Mouse (Mus musculus) liver, embryonic 13.5 days (tissue): ENCODE data around the gene Trip11. TPM values are rescaled to one million over a fixed set of nuclear protein-coding genes. Genes with fewer than 3 reads are reported as not detected.
A peak's percentile ranks its signal among the peaks of the same experiment; 100 is the strongest.

ENCODE experiments used
- ATAC-seq: fragments of 200-750 bp; cut with Nextera tagmentation; 2 replicates; pipeline ENCODE4 v1.8.0; 2017; ENCODE audit warnings: low read depth, mild to moderate bottlenecking, moderate number of reproducible peaks, moderate library complexity
- DNase-seq: peaks from one replicate; pipeline ENCODE4 v3.0.0; 2022
- H3K27ac ChIP-seq: fragments of 300-500 bp; sonication (generic); 2 replicates; pipeline ENCODE4 v1.5.1; 2015; ENCODE audit warnings: moderate library complexity, mild to moderate bottlenecking, inconsistent platforms
- H3K27me3 ChIP-seq: fragments of 300-500 bp; sonication (generic); 2 replicates; pipeline ENCODE4 v1.6.1; 2015; ENCODE audit warnings: mild to moderate bottlenecking, inconsistent platforms
- H3K36me3 ChIP-seq: fragments of 300-500 bp; sonication (generic); 2 replicates; pipeline ENCODE4 v1.6.1; 2015; ENCODE audit warnings: mild to moderate bottlenecking, inconsistent platforms
- H3K4me1 ChIP-seq: fragments of 300-500 bp; sonication (generic); replicated peaks from 2 replicates; pipeline ENCODE4 v1.6.1; 2015; ENCODE audit warnings: inconsistent platforms
- H3K4me2 ChIP-seq: fragments of 300-500 bp; sonication (generic); 2 replicates; pipeline ENCODE4 v1.6.1; 2015; ENCODE audit warnings: inconsistent platforms, mild to moderate bottlenecking, moderate library complexity
- H3K4me3 ChIP-seq: fragments of 300-500 bp; sonication (generic); replicated peaks from 2 replicates; pipeline ENCODE4 v1.5.1; 2015; ENCODE audit warnings: mild to moderate bottlenecking, inconsistent platforms
- H3K9ac ChIP-seq: fragments of 300-500 bp; sonication (generic); 2 replicates; pipeline ENCODE4 v1.6.1; 2015; ENCODE audit warnings: mild to moderate bottlenecking, inconsistent platforms
- H3K9me3 ChIP-seq: fragments of 300-500 bp; sonication (generic); replicated peaks from 2 replicates; pipeline ENCODE4 v1.6.1; 2016; ENCODE audit warnings: inconsistent platforms
- WGBS: fragments of 180-500 bp; shearing (Covaris S2); methylation state at CpG from one replicate; pipeline ENCODE4 v1.1.7; 2015; ENCODE audit not compliant: insufficient replicate concordance; 5-methylcytosine and 5-hydroxymethylcytosine counted together
- polyA plus RNA-seq: library from polyadenylated mRNA; unstranded; fragments of >200 nt; fragmentation: Nextera tagmentation; extraction: Ambion mirVana; gene quantifications from 2 replicates; pipeline ENCODE4 v1.2.1, GENCODE M21; 2015

Trip11 gene
- polyA plus RNA-seq, 1 experiment from 2014 or later, result 9.0 TPM

DNA sequence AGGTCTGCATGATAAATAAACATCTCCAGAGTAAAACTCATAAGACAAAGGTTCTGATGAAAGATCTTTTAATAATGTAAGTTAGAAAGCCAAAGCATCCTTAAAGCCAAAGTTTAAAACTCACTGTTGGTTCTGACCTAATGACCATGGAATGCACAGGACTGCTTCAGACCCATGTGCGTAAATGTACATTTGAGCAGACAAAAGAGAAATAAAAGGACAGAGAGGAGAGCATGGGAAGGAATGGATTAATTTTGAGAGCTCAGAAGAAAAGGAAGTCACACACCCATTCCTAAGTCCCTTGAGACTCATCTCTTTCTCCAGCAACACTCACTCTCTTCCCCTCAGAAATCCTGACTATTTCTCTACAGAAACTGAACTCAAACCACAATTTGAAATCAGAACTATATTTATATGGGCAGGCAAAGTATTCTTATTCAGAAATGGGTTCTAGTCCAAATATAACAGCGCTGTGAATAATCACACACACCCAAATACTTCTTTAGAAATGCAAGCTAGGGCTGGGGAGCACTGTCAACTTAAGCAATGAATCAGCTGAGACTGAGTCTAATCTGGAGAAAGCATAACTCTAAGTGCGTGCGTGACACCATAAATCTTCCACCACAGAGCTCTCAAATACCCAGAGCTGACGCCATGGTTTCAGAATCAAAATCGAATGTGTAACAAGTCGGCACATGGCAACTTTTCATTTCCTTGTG, 61.1 kb downstream of the Trip11 start:
- Histone ChIP-seq H3K36me3 (peaks cover 10% of the 10 kb centered on the region; the same call in 1 of the 2 replicates), H3K4me2 (no peak overlapping the region), H3K9ac (no peak overlapping the region), H3K4me1 (no peaks in the 10 kb centered on the region), H3K27ac (no peak overlapping the region), H3K27me3 (no peaks in the 10 kb centered on the region), H3K4me3 (no peak overlapping the region), H3K9me3 (no peaks in the 10 kb centered on the region)
- no peak for DNase-seq
- 77% methylated on average over 7 of the region's 7 CpGs for WGBS
- no peak for ATAC-seq

DNA sequence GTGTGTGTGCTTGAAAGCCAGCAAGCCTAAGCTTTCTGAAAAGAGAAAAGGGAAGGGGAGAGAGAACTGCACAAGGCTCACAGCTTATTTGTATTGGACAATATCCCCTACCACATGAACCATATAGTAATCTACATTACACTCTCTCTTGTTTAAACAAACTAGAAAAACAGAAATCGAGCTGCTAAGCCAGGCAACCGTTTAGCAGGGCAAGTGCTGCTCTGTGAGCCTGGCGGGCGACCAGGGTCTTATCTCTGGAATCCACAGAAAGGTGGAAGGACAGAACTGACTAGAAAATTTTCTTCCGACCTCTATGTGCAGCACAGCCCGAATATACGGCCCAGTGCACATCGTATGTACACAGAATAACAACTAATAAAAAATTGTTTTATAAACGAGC, 61.8 kb downstream of the Trip11 start:
- ATAC-seq (no peak), DNase-seq (no peak)
- H3K4me1 ChIP-seq, result no peaks in the 10 kb centered on the region
- peaks cover 16% of the 10 kb centered on the region for H3K36me3 ChIP-seq
- H3K9me3 ChIP-seq, result no peaks in the 10 kb centered on the region
- H3K27ac ChIP-seq, result no peak overlapping the region
- no peak overlapping the region for H3K9ac ChIP-seq
- no peak overlapping the region for H3K4me2 ChIP-seq
- H3K4me3 ChIP-seq, result no peak overlapping the region
- 68% methylated on average over 9 of the region's 9 CpGs for WGBS
- no peaks in the 10 kb centered on the region for H3K27me3 ChIP-seq

DNA sequence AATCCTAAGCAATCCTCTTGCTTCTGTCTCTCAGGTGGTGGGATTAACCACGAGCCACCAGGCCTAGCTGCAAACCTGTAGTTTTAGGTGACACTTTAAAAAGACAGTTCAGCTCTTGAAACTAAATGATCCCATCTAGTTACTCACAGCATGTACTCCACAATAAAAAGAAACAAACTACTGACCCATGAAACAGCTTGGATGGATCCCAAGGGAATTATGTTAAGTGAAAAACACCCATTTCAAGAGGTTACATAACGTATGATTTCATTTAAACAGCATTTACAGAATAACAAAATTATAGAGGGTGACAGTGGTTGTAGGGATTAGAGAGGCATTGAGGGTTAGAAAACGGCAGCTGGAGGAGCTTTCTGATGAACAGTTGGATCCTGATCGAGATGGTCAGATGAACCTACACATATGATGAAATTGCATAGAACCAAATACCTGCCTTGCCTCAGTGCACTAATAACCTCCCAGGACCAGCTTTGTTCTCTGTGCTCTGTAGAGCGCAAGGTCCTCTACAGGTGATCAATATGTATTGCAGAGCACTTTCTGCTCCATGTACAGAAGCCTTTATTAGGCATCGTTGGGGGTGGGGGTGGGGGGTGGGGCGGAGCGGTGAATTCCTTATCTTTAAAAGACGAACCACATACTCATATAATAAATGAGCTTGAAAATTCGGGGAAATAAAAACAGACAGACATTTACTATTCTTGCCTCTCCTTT, 76.4 kb downstream of the Trip11 start:
- Histone ChIP-seq H3K27me3 (no peaks in the 10 kb centered on the region), H3K36me3 (peaks cover 27% of the 10 kb centered on the region), H3K27ac (no peak overlapping the region), H3K4me3 (no peak overlapping the region), H3K9me3 (no peaks in the 10 kb centered on the region), H3K4me2 (no peak overlapping the region), H3K4me1 (no peaks in the 10 kb centered on the region), H3K9ac (no peak overlapping the region)
- 71% methylated on average over 10 of the region's 10 CpGs for WGBS
- DNase-seq, result no peak
- ATAC-seq, result no peak

DNA sequence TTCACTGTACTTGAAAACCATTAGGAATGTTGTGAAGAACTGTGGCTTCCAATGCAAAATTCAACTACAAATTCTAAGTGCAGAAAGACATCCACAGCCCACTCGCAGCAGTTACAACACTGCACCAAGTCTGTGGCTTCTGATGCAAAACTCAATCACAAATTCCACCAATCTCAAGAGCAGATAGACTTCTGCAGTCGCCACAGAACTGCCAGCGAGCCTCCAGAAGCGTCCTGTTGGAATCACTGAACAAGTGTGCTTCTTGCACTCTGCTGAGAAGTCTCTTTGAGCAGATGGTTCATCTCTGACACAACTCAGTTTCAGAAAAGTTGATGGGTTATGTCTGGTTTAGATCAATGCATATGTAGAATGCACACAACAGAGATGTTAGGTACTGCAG, 78.4 kb downstream of the Trip11 start:
- 69% methylated on average over 4 of the region's 4 CpGs for WGBS
- no peaks in the 10 kb centered on the region for H3K9me3 ChIP-seq
- H3K4me1 ChIP-seq, result no peaks in the 10 kb centered on the region
- H3K9ac ChIP-seq, result no peak overlapping the region
- H3K4me3 ChIP-seq, result no peak overlapping the region
- no peak overlapping the region for H3K4me2 ChIP-seq
- no peaks in the 10 kb centered on the region for H3K27me3 ChIP-seq
- peaks cover 27% of the 10 kb centered on the region for H3K36me3 ChIP-seq
- no peak for DNase-seq
- no peak for ATAC-seq
- no peak overlapping the region for H3K27ac ChIP-seq

DNA sequence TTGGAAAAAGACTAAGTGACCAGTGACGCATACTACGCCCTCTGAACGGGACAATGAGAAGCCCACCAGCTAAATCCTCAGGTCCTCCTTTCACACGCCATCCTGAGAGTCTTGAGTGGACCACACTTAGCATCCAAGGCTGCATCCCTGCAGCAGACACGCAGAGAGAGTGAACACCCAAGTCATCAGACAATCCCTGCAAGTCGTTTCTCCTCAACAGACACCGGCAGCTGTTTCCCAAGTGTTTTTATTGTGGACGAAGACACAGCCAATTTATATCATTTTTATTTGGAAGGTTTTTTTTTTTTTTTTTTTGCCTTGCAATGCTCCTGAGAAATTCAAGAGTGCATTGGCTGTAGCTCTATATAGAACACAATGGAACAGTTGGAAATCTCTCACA, 79.3 kb downstream of the Trip11 start:
- Histone ChIP-seq H3K4me2 (no peak overlapping the region), H3K27me3 (no peaks in the 10 kb centered on the region), H3K9ac (no peak overlapping the region), H3K4me1 (no peaks in the 10 kb centered on the region), H3K4me3 (no peak overlapping the region), H3K27ac (no peak overlapping the region), H3K9me3 (no peaks in the 10 kb centered on the region), H3K36me3 (peaks cover 27% of the 10 kb centered on the region)
- 81% methylated on average over 8 of the region's 8 CpGs for WGBS
- DNase-seq, result no peak
- no peak for ATAC-seq

DNA sequence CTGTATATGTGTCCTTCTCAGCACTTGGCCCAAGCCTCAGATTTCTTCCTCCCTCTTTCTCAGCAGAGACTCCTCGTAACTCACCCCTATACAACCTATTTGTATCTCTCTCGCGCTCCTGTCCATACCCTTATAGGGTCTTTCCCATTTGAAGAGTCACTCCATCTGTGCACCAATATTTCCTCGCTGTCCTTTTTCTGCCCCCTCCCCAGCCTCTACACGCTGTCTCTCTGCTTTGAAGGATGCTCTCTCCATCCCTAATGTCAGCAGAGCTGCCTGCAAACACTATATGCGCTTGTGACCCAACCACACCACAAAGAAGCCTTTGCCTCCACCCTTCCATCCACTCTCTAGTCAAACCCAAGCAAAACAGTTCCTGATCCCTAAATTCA, 80.0 kb downstream of the Trip11 start:
- no peaks in the 10 kb centered on the region for H3K9me3 ChIP-seq
- H3K27ac ChIP-seq, result no peak overlapping the region
- DNase-seq (no peak), ATAC-seq (0 out of 2 replicates have a peak, but pooled peaks have one; percentile 20)
- WGBS, result 91% methylated on average over 6 of the region's 6 CpGs
- no peak overlapping the region for H3K4me2 ChIP-seq
- H3K4me1 ChIP-seq, result no peaks in the 10 kb centered on the region
- peaks cover 27% of the 10 kb centered on the region for H3K36me3 ChIP-seq
- H3K27me3 ChIP-seq, result no peaks in the 10 kb centered on the region
- no peak overlapping the region for H3K9ac ChIP-seq
- H3K4me3 ChIP-seq, result no peak overlapping the region

DNA sequence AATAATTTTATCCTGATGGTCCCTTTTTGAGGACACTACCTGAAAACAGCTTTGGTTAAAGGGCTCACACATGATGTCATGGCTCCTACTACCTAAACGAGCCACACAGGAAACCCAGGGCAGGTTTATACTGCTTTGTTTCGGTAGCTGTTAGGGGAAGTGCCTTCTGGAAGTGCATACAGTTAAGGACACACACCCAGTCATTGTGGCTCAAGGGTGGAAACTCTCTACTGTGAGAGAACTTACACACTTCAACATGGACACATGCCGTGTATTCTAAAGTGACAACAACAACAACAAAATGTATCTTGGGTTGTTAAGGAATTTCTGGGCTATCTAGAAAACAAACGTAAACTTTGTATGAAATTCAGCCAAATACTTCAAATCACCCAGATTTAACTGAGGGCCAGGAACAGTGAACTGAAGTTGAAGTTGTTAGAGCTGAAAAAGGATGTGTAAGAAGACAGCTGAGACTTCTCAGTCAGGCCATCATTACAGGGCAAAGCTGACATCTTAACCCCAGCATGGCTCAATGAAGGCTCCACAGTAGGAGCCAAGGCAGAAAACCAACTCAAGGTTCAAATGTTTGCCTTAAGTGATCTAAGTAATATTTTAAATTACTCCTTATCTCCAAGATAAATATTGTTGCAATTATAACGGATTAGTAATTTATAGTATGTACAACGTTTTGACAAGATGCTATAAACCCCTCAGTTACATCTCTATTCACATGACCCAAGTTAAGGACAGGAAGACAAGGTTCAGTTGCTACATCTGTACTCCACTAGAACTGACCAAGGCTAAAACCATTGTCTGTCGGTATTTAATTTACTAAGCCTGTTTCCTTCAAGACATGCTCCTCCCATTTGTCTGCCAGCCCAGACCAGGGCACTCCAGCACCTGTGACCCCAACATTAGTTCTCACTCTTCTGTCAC, 80.6 kb downstream of the Trip11 start:
- ATAC-seq (no peak), DNase-seq (no peak)
- Histone ChIP-seq H3K9me3 (no peaks in the 10 kb centered on the region), H3K36me3 (peaks cover 23% of the 10 kb centered on the region), H3K4me3 (no peak overlapping the region), H3K4me1 (no peaks in the 10 kb centered on the region), H3K4me2 (no peak overlapping the region), H3K9ac (no peak overlapping the region), H3K27ac (no peak overlapping the region), H3K27me3 (no peaks in the 10 kb centered on the region)
- WGBS, result 56% methylated on average over 7 of the region's 7 CpGs

DNA sequence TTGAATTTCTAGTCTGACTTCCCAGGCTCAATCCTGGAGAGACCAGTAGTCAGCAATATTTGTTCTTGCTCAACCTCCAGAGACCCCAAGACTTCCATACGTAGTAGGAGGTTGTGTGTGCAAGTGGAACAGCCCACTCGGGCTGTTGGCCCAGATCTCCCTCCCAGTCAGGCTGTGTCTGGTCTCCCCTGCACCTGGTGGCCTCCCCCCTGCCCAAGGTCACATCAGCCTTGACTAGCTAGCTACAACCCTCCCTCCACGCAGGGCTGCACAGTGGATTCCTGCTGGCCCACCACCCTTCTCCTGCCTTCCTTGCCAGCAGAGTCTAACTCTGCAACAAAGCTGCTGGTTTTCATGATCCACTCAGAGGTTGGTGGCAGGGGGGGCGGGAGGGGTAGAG, 81.8 kb downstream of the Trip11 start:
- H3K36me3 ChIP-seq, result peaks cover 15% of the 10 kb centered on the region; the same call in 1 of the 2 replicates
- no peaks in the 10 kb centered on the region for H3K4me1 ChIP-seq
- no peaks in the 10 kb centered on the region for H3K27me3 ChIP-seq
- H3K4me2 ChIP-seq, result no peak overlapping the region
- ATAC-seq (no peak), DNase-seq (no peak)
- peak overlapping the region; percentile 13; the same call in 1 of the 2 replicates for H3K27ac ChIP-seq
- H3K9ac ChIP-seq, result no peak overlapping the region
- WGBS, result 67% methylated on average over 4 of the region's 4 CpGs
- H3K9me3 ChIP-seq, result no peaks in the 10 kb centered on the region
- H3K4me3 ChIP-seq, result no peak overlapping the region

DNA sequence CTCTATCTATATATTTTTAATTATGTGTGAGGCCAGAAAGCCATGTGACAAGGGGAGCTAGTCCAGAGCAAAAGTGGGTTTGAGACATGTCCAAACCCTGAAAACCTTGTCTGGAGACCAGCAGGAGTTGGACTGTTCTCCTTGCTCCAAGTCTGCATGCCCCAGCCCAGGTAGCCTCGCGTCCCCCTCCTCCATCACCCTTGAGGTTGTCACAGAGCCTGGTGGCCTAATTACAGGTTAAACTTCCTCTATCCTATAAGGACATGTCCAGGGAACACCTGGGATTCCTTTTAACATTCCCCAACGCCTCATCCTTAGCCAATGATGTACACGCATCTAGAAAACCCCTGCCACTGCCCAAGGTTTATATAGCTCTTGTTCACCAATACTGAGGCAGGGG, 89.9 kb downstream of the Trip11 start:
- H3K27ac ChIP-seq, result no peak overlapping the region
- H3K36me3 ChIP-seq, result no peaks in the 10 kb centered on the region
- H3K4me1 ChIP-seq, result peaks cover 8% of the 10 kb centered on the region; the same call in 1 of the 2 replicates
- DNase-seq (no peak), ATAC-seq (no peak)
- H3K4me3 ChIP-seq, result no peak overlapping the region
- H3K27me3 ChIP-seq, result peaks cover 29% of the 10 kb centered on the region
- no peak overlapping the region for H3K9ac ChIP-seq
- WGBS, result 66% methylated on average over 4 of the region's 4 CpGs
- no peak overlapping the region for H3K4me2 ChIP-seq
- H3K9me3 ChIP-seq, result no peaks in the 10 kb centered on the region

DNA sequence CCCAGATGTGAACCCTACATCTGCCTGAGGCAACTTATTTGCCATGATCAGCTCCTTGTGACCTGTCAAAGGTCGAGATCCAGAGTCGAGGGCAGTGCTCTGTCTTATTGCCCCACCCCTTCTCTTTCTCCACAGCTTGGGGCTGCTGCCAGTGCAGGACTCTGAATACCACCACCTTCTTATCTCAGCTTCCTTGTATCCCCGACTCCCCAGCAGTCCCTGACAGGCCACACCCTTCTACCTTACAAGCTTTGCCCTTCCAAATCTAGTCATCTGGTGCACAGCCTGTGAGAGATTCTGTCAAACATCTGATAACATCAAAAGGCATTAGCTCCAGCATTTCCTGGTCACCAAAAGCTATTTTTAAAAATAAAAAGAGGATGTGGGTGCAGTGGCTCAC, 91.5 kb downstream of the Trip11 start:
- no peak for DNase-seq
- peaks cover 43% of the 10 kb centered on the region for H3K27me3 ChIP-seq
- peak; percentile 23; the same call in 1 of the 2 replicates for ATAC-seq
- no peak overlapping the region for H3K9ac ChIP-seq
- no peaks in the 10 kb centered on the region for H3K9me3 ChIP-seq
- 3% methylated on average over 3 of the region's 3 CpGs for WGBS
- H3K4me1 ChIP-seq, result peaks cover 8% of the 10 kb centered on the region; the same call in 1 of the 2 replicates
- no peaks in the 10 kb centered on the region for H3K36me3 ChIP-seq
- H3K4me2 ChIP-seq, result no peak overlapping the region
- no peak overlapping the region for H3K4me3 ChIP-seq
- no peak overlapping the region for H3K27ac ChIP-seq

DNA sequence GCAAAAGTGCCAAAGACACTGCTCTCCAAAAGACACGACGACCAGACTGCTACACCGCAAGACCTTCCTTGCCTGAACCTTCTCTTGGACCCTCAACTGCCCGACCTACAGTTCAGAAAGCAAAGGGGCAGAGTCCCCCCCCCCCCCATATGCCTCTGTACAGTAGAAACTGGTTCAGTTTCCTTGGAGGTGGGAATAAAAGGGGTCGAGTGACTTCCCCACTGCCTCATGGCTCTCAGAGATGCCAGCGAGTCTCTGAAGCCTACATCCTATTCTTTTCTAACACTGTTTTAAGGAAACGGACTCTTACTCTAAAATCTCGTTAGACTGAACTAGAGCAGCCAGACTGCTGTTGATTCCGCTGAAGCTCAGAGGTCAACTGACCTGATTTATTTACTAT, 93.5 kb downstream of the Trip11 start:
- H3K4me3 ChIP-seq, result peak overlapping the region; percentile 48; the same call in 1 of the 2 replicates
- 26% methylated on average over 9 of the region's 9 CpGs for WGBS

More for the DNA sequence above, 93.5 kb downstream of the Trip11 start:
- Histone ChIP-seq H3K4me1 (peaks cover 8% of the 10 kb centered on the region; the same call in 1 of the 2 replicates), H3K4me2 (peak overlapping the region; percentile 70), H3K27ac (no peak overlapping the region), H3K27me3 (peaks cover 43% of the 10 kb centered on the region), H3K9me3 (no peaks in the 10 kb centered on the region), H3K9ac (no peak overlapping the region), H3K36me3 (no peaks in the 10 kb centered on the region)
- no peak for DNase-seq
- no peak for ATAC-seq
